Mouse (Mus musculus) E14TG2a.4 (cell line): ENCODE measurements around the gene Bag5.

Experiments used
- CTCF ChIP-seq: conservative IDR thresholded peaks from 2 replicates; pipeline ENCODE4 v1.5.1; 2014; ENCODE audit warnings: low read length
- POU5F1 ChIP-seq: IDR thresholded peaks from 2 replicates; pipeline ENCODE4 v1.6.1; 2014; ENCODE audit warnings: low read length, borderline replicate concordance

- no peak for TF ChIP-seq CTCF
- no peak for TF ChIP-seq POU5F1
Observed at GRCm38 (mm10) chr12:111678997-111679396, 34.1 kb downstream of the Bag5 start.
